Mouse (Mus musculus) heart, postnatal 36 days (tissue): ENCODE results near the gene Cntn4. TPM values are rescaled to one million over a fixed set of nuclear protein-coding genes. Genes with fewer than 3 reads are reported as not detected.

Source experiments
- DNase-seq, 2 experiments: peaks; one replicate each; pipeline ENCODE4 v3.0.0; 2021 to 2022
- intact Hi-C: fragments of 180-260 bp; cut with DNase I; formaldehyde crosslinking; loops from one replicate; pipeline ENCODE4 v1.15.1; 2025
- total RNA-seq, 2 experiments: library from RNA; stranded (reverse); gene quantifications; 2 replicates each; pipeline ENCODE4 v1.2.3; 2021

Cntn4 gene
- total RNA-seq, 2 experiments from 2014 or later, result not detected

DNA sequence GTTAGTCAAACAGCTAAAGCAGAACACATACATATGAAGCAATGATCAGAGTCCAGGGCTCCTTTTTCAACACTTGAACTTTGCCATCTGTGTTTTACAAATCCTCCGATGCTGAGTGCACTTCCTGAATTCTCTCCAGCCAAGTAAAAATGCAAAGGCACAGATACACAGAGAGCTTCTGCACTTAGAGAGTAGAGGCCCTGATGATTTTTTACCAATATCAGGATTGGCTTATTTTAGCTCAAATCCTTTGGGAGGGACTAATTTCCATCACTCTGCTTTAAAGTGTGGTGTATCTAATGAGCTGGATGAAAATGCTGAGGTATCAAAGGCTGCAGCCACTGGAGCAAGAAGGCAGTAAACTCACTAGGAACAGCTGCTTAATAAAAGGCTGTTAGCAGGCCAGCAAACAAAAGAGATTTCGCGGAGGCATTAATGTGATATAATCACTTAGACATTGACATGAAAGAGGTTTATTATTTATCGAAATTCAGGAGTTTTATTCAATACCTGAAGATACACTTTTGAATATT is 400.7 kb downstream of the Cntn4 start:
- no peak for DNase-seq
- intact Hi-C loops, result no loop called here

DNA sequence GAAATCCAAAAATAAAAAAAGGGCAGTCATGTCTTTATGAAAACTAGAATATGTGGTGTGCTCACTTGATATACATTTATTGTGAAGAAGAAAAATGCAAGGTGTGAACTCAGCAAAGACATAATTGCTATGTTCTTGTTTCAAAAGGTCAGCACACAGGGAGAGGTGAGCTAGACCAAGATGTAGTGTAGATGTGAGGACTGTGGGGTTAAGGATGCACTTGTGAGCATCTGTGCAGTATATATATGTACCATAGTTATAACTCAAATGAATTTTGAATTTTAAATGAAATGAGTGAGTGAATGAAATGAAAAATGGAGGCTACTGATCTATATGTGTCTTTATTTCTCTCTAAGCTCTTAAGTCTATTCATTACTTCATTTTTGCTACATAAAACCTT is 401.2 kb downstream of the Cntn4 start:
- no peak for DNase-seq
- intact Hi-C loops, result no loop called here

DNA sequence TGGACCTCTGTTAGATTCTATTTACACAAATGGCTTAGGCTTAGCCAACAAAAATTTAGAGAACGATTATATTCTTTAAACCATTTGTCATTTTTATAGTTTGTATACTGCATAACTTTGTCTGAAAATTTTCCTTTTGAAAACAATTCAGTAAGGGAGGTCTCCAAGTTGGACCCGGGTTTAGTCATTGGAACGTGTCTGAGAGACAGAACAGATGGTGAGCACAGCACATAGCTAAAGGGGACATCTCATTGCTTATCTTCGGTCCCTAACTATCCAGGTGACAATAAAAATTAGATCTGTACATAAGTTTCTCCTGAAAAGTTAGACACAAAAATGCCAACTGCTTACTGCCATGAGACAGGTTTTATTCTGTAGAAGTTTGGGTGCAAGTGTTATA is 420.4 kb downstream of the Cntn4 start:
- no peak for DNase-seq
- intact Hi-C loops, result no loop called here

GRCm38 (mm10) chr6:106118523-106119081 is 441.1 kb downstream of the Cntn4 start:
- intact Hi-C loops, result no loop called here
- DNase-seq, result no peak

GRCm38 (mm10) chr6:106153530-106153929 is 476.1 kb downstream of the Cntn4 start:
- no peak for DNase-seq
- intact Hi-C loops, result no loop called here

- DNase-seq, result no peak
- intact Hi-C loops, result no loop called here
Observed at GRCm38 (mm10) chr6:106155362-106155761, 477.9 kb downstream of the Cntn4 start.

GRCm38 (mm10) chr6:106177546-106177945 is 500.1 kb downstream of the Cntn4 start:
- DNase-seq, result no peak
- intact Hi-C loops, result no loop called here

- intact Hi-C loops, result no loop called here
- DNase-seq, result no peak
Observed at GRCm38 (mm10) chr6:106181596-106181995, 504.1 kb downstream of the Cntn4 start.

DNA sequence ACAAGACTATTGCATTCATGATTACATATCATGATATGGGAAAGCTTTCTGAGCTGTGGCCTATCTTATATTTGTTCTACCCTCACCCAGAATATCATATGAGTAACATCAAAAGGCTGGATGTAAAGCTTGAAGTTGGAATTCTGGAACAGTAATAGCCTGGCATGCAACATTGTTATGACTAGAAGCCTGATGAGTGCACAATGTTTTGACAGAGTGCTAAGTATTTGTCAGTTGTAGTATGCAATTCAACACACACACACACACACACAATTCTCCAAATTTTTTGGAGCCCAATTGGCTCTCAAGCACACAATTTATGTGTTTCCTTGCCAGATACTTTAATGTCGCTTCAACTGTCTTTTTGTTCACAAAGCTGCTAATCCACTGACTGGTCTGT is 523.5 kb downstream of the Cntn4 start:
- intact Hi-C loops, result no loop called here
- DNase-seq, result no peak

GRCm38 (mm10) chr6:106207401-106207800 is 529.9 kb downstream of the Cntn4 start:
- no peak for DNase-seq
- intact Hi-C loops, result no loop called here

GRCm38 (mm10) chr6:106213071-106213470 is 535.6 kb downstream of the Cntn4 start:
- DNase-seq, result no peak
- intact Hi-C loops, result no loop called here

- DNase-seq, result no peak
- intact Hi-C loops, result no loop called here
Observed at GRCm38 (mm10) chr6:106237046-106237948, 559.8 kb downstream of the Cntn4 start.

DNA sequence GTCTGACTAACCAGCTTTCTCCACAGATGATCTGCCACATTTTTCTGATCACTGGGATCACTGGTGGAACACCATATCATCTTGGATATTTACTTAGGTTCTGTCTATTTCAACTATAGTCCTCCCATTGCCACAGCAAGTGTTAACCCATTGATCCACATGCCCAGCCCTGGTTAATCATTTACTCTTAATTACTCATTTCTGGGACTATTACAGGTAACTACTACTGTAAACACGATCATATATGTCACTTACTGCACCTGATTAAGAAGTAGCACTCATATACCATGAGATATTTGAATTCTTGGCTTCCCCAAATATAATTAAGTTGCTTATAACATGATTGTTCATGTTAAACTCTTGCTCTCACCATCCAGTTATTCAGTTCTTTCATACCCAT is 564.1 kb downstream of the Cntn4 start:
- intact Hi-C loops, result no loop called here
- DNase-seq, result no peak

- intact Hi-C loops, result no loop called here
- no peak for DNase-seq
Observed at GRCm38 (mm10) chr6:106263396-106263795, 585.9 kb downstream of the Cntn4 start.

- DNase-seq, result no peak
- intact Hi-C loops, result no loop called here
Observed at GRCm38 (mm10) chr6:106265487-106265886, 588.0 kb downstream of the Cntn4 start.

- intact Hi-C loops, result no loop called here
- no peak for DNase-seq
Observed at GRCm38 (mm10) chr6:106266304-106266703, 588.8 kb downstream of the Cntn4 start.

GRCm38 (mm10) chr6:106268723-106269122 is 591.3 kb downstream of the Cntn4 start:
- intact Hi-C loops, result no loop called here
- no peak for DNase-seq

DNA sequence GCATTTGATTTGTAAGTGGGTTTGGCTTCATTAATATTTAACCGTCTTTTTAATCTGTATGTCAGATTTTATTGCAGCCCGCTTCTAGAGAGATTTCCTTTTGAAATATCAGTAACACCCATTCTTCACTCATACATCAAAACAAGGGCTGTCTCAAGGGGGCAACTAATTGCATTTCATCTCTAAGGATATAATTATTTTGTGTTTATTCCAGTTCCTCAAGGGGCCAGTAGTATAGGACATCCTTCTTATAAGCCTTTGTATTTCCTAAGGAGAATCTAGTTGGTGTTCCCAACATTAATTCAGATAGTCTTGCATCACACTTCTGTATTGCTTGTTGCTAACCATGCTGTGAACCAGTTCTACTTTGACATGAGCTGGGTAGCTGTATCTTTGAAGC is 599.7 kb downstream of the Cntn4 start:
- no peak for DNase-seq
- intact Hi-C loops, result no loop called here

GRCm38 (mm10) chr6:106281621-106282020 is 604.2 kb downstream of the Cntn4 start:
- no peak for DNase-seq
- intact Hi-C loops, result no loop called here

DNA sequence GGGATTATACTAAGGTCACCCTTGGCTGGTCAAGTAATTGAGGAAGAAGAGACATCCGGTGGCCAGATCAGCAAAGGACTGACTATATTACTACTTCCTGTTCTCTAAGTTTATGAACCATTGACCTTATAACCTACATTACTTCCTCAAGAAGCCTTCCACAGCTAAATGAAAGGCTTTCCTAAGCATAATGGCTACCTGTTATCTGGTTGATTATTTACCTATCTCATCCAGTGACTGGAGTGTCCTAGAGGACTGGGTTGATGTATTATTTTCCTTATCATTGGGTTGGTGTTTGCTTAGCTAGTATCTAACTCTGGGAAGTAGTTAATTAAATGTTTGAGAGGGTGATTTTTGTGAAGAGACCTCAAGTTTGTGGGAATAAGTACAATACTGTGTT is 606.4 kb downstream of the Cntn4 start:
- intact Hi-C loops, result no loop called here
- no peak for DNase-seq

DNA sequence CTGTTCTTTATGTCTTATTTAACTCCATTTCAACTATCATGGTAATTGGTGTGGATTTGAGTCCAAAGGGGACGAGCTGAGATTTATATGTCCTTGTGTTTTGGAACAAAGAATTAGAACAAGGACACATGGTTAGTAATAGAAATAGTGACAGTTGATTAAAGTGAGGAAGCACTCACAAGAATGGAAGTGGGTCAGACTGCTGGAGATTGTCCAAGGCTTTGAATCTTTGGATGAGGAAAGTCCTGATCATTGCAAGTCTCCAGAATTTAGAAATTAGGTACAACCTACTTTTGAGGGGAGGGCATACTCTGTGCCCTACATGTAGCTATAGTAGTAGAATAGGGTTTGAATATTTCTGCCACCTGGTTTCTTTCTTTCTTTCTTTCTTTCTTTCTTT is 622.0 kb downstream of the Cntn4 start:
- intact Hi-C loops, result no loop called here
- DNase-seq, result no peak

- intact Hi-C loops, result no loop called here
- no peak for DNase-seq
Observed at GRCm38 (mm10) chr6:106300179-106300578, 622.7 kb downstream of the Cntn4 start.
